Mouse (Mus musculus): ENCODE data around the gene P2rx7. TPM values are rescaled to one million over a fixed set of nuclear protein-coding genes. Genes with fewer than 3 reads are reported as not detected.

Gene P2rx7
- polyA plus RNA-seq, 1 experiment from 2014 or later: 2.7 TPM

DNA sequence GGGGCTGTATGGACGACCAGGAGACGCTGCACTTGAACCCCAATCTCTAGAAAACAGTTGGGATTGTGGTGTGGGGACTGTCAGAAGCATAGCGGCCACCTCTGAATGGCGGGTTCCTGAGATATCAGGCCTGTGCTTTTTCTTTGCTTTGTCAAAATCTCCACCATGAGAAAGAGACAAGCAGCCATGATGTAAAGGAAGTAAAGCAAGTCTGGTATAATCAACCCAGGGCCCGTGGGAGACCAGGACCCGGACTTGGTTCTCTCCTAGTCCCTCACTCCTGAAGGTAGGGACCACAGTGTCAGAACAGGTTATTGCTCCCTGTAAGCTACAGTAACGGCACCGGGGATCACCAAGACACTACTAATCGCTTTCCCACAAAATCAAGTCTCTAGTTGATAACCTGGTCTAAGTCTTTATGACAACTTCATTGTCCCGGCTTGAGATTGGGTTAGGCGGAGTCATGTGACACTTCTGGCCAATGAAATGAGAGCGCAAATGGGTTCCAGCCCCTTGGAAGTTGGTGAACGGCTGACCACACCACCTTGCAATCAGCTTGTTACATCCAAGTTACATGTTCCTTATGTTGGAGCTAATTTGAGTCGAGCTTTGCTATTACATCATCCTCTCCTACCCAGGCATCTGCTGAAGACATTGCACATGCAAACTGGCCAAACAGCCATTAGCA, 18.0 kb upstream of the P2rx7 start:
- H3K36me3 ChIP-seq: no peaks in the 10 kb centered on the region
- H3K9me3 ChIP-seq: no peaks in the 10 kb centered on the region
- ATAC-seq: no peak
- no peak overlapping the region for H3K27ac ChIP-seq
- no peak overlapping the region for H3K4me2 ChIP-seq (replicated peaks)
- no peak overlapping the region for H3K4me3 ChIP-seq (replicated peaks)
- no peaks in the 10 kb centered on the region for H3K27me3 ChIP-seq
- H3K9ac ChIP-seq (replicated peaks): no peak overlapping the region
- WGBS: 88% methylated on average over 14 of the region's 14 CpGs
- peaks cover 5% of the 10 kb centered on the region; the same call in 1 of the 2 replicates for H3K4me1 ChIP-seq (replicated peaks)

DNA sequence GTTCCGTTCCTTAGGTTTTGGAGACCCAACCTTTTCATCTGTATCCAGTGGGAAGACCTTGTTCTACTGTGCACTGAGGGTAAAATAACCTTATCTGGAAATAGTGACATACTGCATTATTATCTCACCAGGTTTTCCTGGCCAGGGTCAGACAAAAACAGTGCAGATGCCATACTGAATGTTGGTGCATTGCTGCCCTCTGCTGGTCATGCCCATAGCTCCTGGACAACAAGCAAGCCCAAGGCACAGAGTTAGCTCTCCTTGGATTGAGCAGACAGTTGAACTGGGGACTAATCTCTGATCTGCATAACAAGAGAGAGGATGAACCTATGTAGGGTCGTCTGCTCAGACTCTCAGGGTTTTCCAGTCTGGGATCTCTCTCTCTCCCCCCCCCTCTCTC, 16.5 kb upstream of the P2rx7 start:
- no peak overlapping the region for H3K4me3 ChIP-seq (replicated peaks)
- no peaks in the 10 kb centered on the region for H3K36me3 ChIP-seq
- 46% methylated on average over 2 of the region's 2 CpGs for WGBS
- peak overlapping the region; percentile 35; the same call in 1 of the 2 replicates for H3K27ac ChIP-seq
- H3K27me3 ChIP-seq: no peaks in the 10 kb centered on the region
- H3K9ac ChIP-seq (replicated peaks): no peak overlapping the region
- peak; percentile 79 for ATAC-seq
- H3K9me3 ChIP-seq: no peaks in the 10 kb centered on the region
- no peaks in the 10 kb centered on the region for H3K4me1 ChIP-seq (replicated peaks)
- H3K4me2 ChIP-seq (replicated peaks): no peak overlapping the region

DNA sequence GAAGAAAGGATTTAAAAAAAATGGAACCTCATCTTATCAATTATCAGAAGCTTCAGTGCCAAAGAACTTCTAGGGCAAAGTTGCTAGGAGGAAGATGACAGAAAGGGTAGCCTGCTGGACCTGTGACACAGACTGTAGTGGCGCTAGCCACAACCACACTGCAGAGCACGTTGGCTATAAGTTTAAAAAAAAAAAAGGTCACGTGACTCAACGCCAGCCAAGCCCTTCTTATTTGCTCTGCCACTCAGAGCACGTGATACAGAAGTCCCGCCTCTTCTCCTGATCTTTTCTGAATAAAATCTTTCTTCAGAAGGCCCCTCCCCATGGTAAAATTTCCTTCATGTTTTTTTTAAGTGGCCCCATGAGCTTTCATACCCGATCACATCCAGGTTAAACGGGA, 8.5 kb upstream of the P2rx7 start:
- no peaks in the 10 kb centered on the region for H3K27me3 ChIP-seq
- H3K9me3 ChIP-seq: no peaks in the 10 kb centered on the region
- H3K36me3 ChIP-seq: no peaks in the 10 kb centered on the region
- WGBS: 83% methylated on average over 8 of the region's 8 CpGs
- no peak overlapping the region for H3K4me2 ChIP-seq (replicated peaks)
- 0 out of 2 replicates have a peak, but pooled peaks cover 6% of the 10 kb centered on the region for H3K4me1 ChIP-seq (replicated peaks)
- H3K27ac ChIP-seq: no peak overlapping the region
- H3K4me3 ChIP-seq (replicated peaks): no peak overlapping the region
- no peak overlapping the region for H3K9ac ChIP-seq (replicated peaks)
- ATAC-seq: no peak

DNA sequence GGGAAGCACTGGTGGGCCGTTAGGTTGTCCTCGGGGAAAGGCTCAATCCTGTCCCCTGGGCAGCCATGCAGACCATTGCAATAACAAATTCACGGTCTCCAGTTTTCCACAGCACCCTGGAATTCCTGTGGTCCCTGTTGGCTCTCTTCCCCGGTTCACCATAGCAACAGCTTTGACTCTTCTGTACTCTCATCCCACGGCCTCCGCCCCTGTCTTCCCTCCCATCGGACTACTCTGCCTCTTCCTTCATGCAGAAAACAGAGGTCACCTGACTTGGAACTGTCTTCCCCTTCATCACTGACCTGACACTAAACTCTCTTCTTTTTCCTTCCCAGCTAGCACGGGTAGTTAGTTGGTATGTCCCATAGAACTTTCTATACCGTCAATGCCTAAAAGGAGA, 7.4 kb upstream of the P2rx7 start:
- Histone ChIP-seq H3K27me3 (no peaks in the 10 kb centered on the region), H3K9ac (replicated peaks) (no peak overlapping the region), H3K9me3 (no peaks in the 10 kb centered on the region), H3K4me2 (replicated peaks) (no peak overlapping the region), H3K27ac (no peak overlapping the region), H3K36me3 (no peaks in the 10 kb centered on the region), H3K4me3 (replicated peaks) (no peak overlapping the region), H3K4me1 (replicated peaks) (0 out of 2 replicates have a peak, but pooled peaks cover 6% of the 10 kb centered on the region)
- 76% methylated on average over 9 of the region's 9 CpGs for WGBS
- ATAC-seq: no peak

DNA sequence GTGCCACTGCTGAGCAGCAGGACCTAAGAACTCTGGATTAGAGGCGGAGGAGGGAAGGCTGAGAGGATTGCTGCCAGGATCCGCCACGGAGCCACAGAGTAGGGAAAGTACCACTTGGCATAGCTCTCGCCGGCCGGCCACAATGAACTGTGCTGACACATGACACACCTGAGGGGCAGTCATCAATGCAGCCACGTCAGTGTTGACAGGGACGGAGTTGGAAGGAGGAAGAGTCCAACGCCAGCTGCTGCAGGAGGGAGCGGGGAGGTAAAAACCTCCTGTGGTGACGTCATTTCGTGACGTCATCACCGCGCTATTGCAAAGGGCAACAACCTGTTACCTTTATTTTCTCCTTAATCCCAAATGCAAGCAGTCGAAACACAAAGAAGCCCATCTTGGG, 6.8 kb upstream of the P2rx7 start:
- ATAC-seq: no peak
- Histone ChIP-seq H3K9me3 (no peaks in the 10 kb centered on the region), H3K36me3 (no peaks in the 10 kb centered on the region), H3K4me2 (replicated peaks) (peak overlapping the region; percentile 35), H3K27me3 (no peaks in the 10 kb centered on the region), H3K4me3 (replicated peaks) (peak overlapping the region; percentile 8; the same call in 1 of the 2 replicates), H3K9ac (replicated peaks) (no peak overlapping the region), H3K27ac (no peak overlapping the region), H3K4me1 (replicated peaks) (0 out of 2 replicates have a peak, but pooled peaks cover 6% of the 10 kb centered on the region)
- 37% methylated on average over 16 of the region's 16 CpGs for WGBS

DNA sequence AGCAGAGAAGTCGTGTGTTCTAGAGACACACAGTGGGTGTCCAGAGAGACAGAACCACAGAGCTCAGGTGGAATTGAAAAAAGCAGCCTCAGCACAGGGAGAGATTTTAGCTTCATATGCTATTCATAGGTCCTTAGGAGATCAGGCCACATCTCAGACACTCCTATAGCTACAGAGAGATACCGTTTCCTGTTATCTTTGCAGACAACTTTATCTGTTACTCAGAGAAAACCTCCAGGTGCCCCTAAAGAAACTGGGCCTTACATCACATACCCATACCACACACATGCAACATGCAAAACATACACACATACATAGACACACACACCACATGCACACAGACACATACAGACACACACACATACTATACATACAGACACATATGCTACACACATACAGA, 5.4 kb upstream of the P2rx7 start:
- Histone ChIP-seq H3K27me3 (no peaks in the 10 kb centered on the region), H3K4me3 (replicated peaks) (no peak overlapping the region), H3K9me3 (no peaks in the 10 kb centered on the region), H3K4me1 (replicated peaks) (0 out of 2 replicates have a peak, but pooled peaks cover 6% of the 10 kb centered on the region), H3K27ac (no peak overlapping the region), H3K9ac (replicated peaks) (no peak overlapping the region), H3K4me2 (replicated peaks) (no peak overlapping the region), H3K36me3 (no peaks in the 10 kb centered on the region)
- WGBS: 89% methylated on average over 2 of the region's 2 CpGs
- ATAC-seq: no peak

DNA sequence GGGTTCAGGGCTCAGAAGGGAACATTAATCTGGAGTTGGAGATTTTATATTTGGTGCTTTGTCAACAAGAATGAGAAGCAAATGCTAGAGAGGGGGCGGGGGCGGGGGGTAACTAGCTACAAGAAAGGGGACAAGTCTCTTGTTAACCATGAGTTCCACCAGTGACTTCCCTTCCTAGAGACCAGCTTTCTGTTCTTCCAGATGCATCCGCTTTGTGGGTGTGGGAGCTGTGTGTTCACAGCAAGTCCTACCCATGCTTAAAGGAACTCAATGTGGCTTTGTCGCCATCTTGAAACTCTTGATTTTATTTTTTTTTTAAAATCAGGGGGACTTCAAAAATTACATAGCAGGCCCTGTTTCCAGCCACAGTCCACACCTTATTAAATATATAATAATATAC, 4.2 kb upstream of the P2rx7 start:
- Histone ChIP-seq H3K4me3 (replicated peaks) (no peak overlapping the region), H3K9ac (replicated peaks) (no peak overlapping the region), H3K4me1 (replicated peaks) (peaks cover 15% of the 10 kb centered on the region), H3K9me3 (no peaks in the 10 kb centered on the region), H3K27me3 (no peaks in the 10 kb centered on the region), H3K4me2 (replicated peaks) (no peak overlapping the region), H3K36me3 (no peaks in the 10 kb centered on the region), H3K27ac (no peak overlapping the region)
- ATAC-seq: no peak
- WGBS: 95% methylated on average over 4 of the region's 4 CpGs

DNA sequence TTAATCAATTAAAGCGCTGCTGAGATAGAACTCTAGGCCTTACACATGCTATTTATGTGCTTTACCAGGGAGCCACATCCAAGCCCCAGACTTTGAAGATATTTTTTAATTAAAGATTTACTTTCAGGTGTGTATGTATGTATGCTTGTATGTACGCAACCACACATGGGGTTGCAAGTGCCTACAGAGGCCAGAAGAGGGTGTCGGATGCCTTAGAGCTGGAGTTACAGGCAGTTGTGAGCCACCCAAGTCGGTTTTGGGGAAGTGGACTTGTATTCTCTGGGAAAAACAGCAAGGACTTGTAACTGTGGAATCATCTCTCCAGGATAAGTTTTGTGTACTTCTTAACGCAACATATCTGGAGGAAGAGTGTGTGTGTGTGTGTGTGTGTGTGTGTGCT, 3.7 kb upstream of the P2rx7 start:
- no peak overlapping the region for H3K4me3 ChIP-seq (replicated peaks)
- 88% methylated on average over 5 of the region's 5 CpGs for WGBS

DNA sequence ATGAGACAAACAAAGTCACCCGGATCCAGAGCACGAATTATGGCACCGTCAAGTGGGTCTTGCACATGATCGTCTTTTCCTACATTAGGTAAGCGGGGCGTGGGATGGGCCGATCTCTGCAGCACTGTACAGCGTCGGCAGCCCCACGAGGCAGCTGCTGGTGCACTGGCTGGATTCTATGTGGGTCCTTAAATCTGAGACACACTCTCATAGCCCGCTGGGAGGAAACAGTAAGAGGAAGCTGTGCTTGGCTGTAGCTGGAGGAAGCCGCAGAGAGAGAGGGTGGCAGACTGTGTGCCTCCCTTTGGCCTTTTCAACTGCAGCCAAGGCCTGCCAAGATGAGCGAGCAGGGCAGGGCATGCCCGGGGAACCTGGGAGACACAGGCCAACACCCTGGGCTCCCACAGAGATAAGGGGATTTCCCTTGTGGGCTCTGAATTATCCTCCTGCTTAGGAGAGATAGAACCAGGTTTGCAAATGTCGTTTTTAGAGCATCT, 448 bp downstream of the P2rx7 start:
- ATAC-seq: no peak
- peak overlapping the region; percentile 12; the same call in 1 of the 2 replicates for H3K27ac ChIP-seq
- no peak overlapping the region for H3K9ac ChIP-seq (replicated peaks)
- no peaks in the 10 kb centered on the region for H3K9me3 ChIP-seq
- no peaks in the 10 kb centered on the region for H3K36me3 ChIP-seq
- H3K4me3 ChIP-seq (replicated peaks): no peak overlapping the region
- no peaks in the 10 kb centered on the region for H3K27me3 ChIP-seq
- 0 out of 2 replicates have a peak overlapping the region, but pooled peaks have one; percentile 19 for H3K4me2 ChIP-seq (replicated peaks)
- peaks cover 9% of the 10 kb centered on the region for H3K4me1 ChIP-seq (replicated peaks)
- WGBS: 77% methylated on average over 15 of the region's 15 CpGs

More for the DNA sequence above, 3.7 kb upstream of the P2rx7 start:
- Histone ChIP-seq H3K4me2 (replicated peaks) (no peak overlapping the region), H3K9ac (replicated peaks) (no peak overlapping the region), H3K36me3 (no peaks in the 10 kb centered on the region), H3K9me3 (no peaks in the 10 kb centered on the region), H3K27me3 (no peaks in the 10 kb centered on the region), H3K4me1 (replicated peaks) (peaks cover 15% of the 10 kb centered on the region), H3K27ac (no peak overlapping the region)
- no peak for ATAC-seq

DNA sequence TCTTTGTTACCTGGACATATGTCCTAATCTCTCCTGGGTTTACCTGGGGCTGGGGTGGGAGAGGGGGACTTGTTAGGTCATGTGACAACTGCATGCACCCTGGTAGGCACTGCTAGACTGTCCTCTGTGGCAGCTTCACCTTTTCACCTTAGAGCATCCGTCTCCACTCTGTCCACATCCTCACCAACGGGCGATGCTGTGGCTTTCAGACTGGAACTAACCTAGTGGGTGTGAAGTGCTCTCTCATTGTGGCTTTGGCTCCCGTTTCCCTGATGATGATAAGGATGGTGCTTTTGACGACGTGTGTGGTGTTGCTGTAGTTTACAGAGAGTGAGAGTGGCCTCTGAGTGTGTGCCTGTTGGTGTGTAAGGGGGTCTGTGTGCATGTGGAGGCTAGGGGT, 1.6 kb downstream of the P2rx7 start:
- ATAC-seq: no peak
- H3K9me3 ChIP-seq: no peaks in the 10 kb centered on the region
- H3K4me2 ChIP-seq (replicated peaks): no peak overlapping the region
- WGBS: 88% methylated on average over 6 of the region's 6 CpGs
- no peaks in the 10 kb centered on the region for H3K27me3 ChIP-seq
- no peaks in the 10 kb centered on the region for H3K36me3 ChIP-seq
- peaks cover 9% of the 10 kb centered on the region for H3K4me1 ChIP-seq (replicated peaks)
- no peak overlapping the region for H3K4me3 ChIP-seq (replicated peaks)
- no peak overlapping the region for H3K27ac ChIP-seq
- no peak overlapping the region for H3K9ac ChIP-seq (replicated peaks)

DNA sequence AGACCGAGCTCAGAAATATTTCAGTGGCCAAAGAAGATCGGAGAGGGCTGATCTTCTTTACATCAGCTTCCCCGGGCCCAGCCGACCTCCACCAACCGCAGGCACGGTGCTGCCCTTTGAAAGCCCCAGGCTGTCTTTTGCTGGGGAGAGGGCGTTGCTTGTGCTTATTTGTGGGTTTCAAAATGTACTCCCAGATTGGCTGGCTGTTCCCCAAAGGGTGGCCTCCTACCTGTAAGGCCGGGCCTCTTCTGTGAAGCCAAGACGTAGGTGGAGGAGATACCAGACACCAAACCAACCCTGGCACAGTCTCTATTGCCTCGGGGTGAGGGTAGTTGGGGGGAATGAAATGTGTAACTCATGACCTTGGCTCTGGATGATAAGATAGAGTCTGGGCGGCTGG, 2.3 kb downstream of the P2rx7 start:
- no peak for ATAC-seq
- H3K27ac ChIP-seq: no peak overlapping the region
- 91% methylated on average over 11 of the region's 11 CpGs for WGBS

DNA sequence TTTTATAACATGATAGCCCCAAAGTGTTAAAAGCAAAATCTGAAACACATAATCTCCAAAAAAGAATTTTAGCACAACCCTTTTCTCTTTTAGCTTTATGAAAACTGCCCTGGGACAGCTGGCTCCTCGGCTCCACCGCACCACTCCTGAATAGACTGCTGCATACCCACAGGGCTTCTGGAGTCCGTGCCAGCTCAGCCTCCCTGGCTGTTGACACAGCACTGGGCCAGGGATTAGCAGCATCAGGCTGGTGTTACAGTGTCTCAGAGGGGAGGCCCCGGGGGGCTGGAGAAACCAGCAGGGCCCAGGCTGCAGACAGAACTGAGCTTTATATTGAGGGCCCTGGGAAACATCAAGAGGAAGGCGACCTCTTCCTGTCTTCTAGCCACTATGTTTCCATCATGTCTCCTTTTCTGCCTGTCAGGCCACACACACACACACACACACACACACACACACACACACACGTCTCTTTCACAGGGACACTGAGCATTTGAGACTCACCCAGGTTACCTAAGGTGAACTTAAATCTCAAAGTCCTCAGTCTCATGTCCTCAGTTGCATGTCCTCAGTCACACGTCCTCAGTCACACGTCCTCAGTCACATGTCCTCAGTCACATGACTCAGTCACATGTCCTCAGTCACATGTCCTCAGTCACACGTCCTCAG, 3.7 kb downstream of the P2rx7 start:
- ATAC-seq: peak; percentile 58; the same call in 1 of the 2 replicates
- WGBS: 65% methylated on average over 9 of the region's 9 CpGs
- no peak overlapping the region for H3K9ac ChIP-seq (replicated peaks)
- peak overlapping the region; percentile 63; the same call in 1 of the 2 replicates for H3K27ac ChIP-seq
- no peaks in the 10 kb centered on the region for H3K9me3 ChIP-seq
- H3K27me3 ChIP-seq: no peaks in the 10 kb centered on the region
- no peak overlapping the region for H3K4me3 ChIP-seq (replicated peaks)
- no peak overlapping the region for H3K4me2 ChIP-seq (replicated peaks)
- H3K4me1 ChIP-seq (replicated peaks): peaks cover 14% of the 10 kb centered on the region
- H3K36me3 ChIP-seq: no peaks in the 10 kb centered on the region

More for the DNA sequence above, 2.3 kb downstream of the P2rx7 start:
- H3K4me1 ChIP-seq (replicated peaks): peaks cover 9% of the 10 kb centered on the region
- H3K4me2 ChIP-seq (replicated peaks): no peak overlapping the region
- H3K27me3 ChIP-seq: no peaks in the 10 kb centered on the region
- H3K9me3 ChIP-seq: no peaks in the 10 kb centered on the region
- no peak overlapping the region for H3K4me3 ChIP-seq (replicated peaks)
- H3K9ac ChIP-seq (replicated peaks): no peak overlapping the region
- H3K36me3 ChIP-seq: no peaks in the 10 kb centered on the region

Measured in midbrain, embryonic 13.5 days (tissue).